Mouse (Mus musculus) heart, adult 2 months (tissue): ENCODE measurements around the gene Zfp14. TPM values are rescaled to one million over a fixed set of nuclear protein-coding genes. Genes with fewer than 3 reads are reported as not detected.

ENCODE experiments used
- DNase-seq, 2 experiments: peaks; one replicate each; pipeline ENCODE4 v3.0.0; 2021
- H3K27ac ChIP-seq: fragments of 200-600 bp; 2 replicates; pipeline ENCODE4 v1.8.1; 2022
- H3K27me3 ChIP-seq: fragments of 200-500 bp; 2 replicates; pipeline ENCODE4 v1.6.1; 2012; ENCODE audit warnings: mild to moderate bottlenecking, low read length, inconsistent platforms, mixed read lengths; ENCODE audit not compliant: control insufficient read depth, insufficient read depth
- H3K36me3 ChIP-seq: fragments of 200-500 bp; 2 replicates; pipeline ENCODE4 v1.6.1; 2012; ENCODE audit warnings: low read length, inconsistent platforms; ENCODE audit not compliant: control insufficient read depth, insufficient read depth
- H3K4me1 ChIP-seq: fragments of 200-500 bp; 2 replicates; pipeline ENCODE4 v1.6.1; 2011; ENCODE audit warnings: low read length; ENCODE audit not compliant: control insufficient read depth, insufficient read depth
- H3K4me3 ChIP-seq: fragments of 200-600 bp; 2 replicates; pipeline ENCODE4 v1.8.1; 2022
- H3K79me2 ChIP-seq: fragments of 200-500 bp; replicated peaks from 2 replicates; pipeline ENCODE4 v1.6.1; 2012; ENCODE audit warnings: mild to moderate bottlenecking, inconsistent platforms, low read length, moderate library complexity, mixed read lengths; ENCODE audit not compliant: control insufficient read depth, insufficient read depth
- H3K9ac ChIP-seq: fragments of 200-500 bp; 2 replicates; pipeline ENCODE4 v1.6.1; 2012; ENCODE audit warnings: low read depth, mild to moderate bottlenecking, control low read depth, inconsistent platforms, low read length, mixed read lengths
- CTCF ChIP-seq: fragments of 200-600 bp; IDR thresholded peaks from 2 replicates; pipeline ENCODE4 v1.8.1; 2022; ENCODE audit warnings: antibody characterized with exemption, mild to moderate bottlenecking, moderate library complexity
- EP300 ChIP-seq: fragments of 200-500 bp; IDR thresholded peaks from 2 replicates; pipeline ENCODE4 v1.6.1; 2011; ENCODE audit warnings: low read depth, low read length, control low read depth; ENCODE audit not compliant: insufficient read depth
- POLR2A ChIP-seq: fragments of 200-500 bp; IDR thresholded peaks from 2 replicates; pipeline ENCODE4 v1.6.1; 2011; ENCODE audit warnings: mild to moderate bottlenecking, low read depth, low read length, control low read depth; ENCODE audit not compliant: insufficient read depth
- WGBS: fragments of 180-500 bp; shearing (Covaris S2); methylation state at CpG from one replicate; pipeline ENCODE4 v1.1.7; 2018; 5-methylcytosine and 5-hydroxymethylcytosine counted together
- intact Hi-C: fragments of 180-260 bp; cut with DNase I; formaldehyde crosslinking; loops from one replicate; pipeline ENCODE4 v1.15.1; 2025
- long read RNA-seq: library from polyadenylated mRNA; stranded (forward); transcript quantifications from one replicate; pipeline ENCODE4 v2.0.0, GENCODE M21; 2021
- polyA plus RNA-seq: library from polyadenylated mRNA; depleted of rRNA; stranded (reverse); fragments of >200 nt; gene quantifications from 2 replicates; pipeline ENCODE4 v1.2.3, GENCODE M21; 2012; rRNA removed
- total RNA-seq, 2 experiments: library from RNA; stranded (reverse); gene quantifications; 2 replicates each; pipeline ENCODE4 v1.2.3; 2021

Gene Zfp14
- total RNA-seq, result 1 to 10 TPM; 2.5 to 2.7 TPM
- polyA plus RNA-seq, result 3.5 and 7.3 TPM in 2 replicates
- long read RNA-seq, partial matches to known transcripts, result 0 of 1 reads
- long read RNA-seq, other reads (novel, unspliced or antisense), result 1 of 1 reads

GRCm38 (mm10) chr7:30050882-30051548 is at the start of gene Zfp14:
Zfp14 (minus strand) TSS chr7:30051380.
- peak; percentile 93 for DNase-seq
- intact Hi-C loops, result loop anchor here (2.0 to 5.0 kb wide), 2 partner anchors 40 to 144 kb away; partner anchors contain the start of genes Gm26920, Zfp27, Zfp383 and Zfp566
- H3K79me2 ChIP-seq, result no peaks in the 10 kb centered on the region
- H3K4me3 ChIP-seq, result peak within 1 kb of the TSS; percentile 81
- under 1% methylated on average over 40 of the region's 40 CpGs for WGBS
- TF ChIP-seq POLR2A (peak; percentile 82), CTCF (no peak)
- H3K27me3 ChIP-seq, result no peaks in the 10 kb centered on the region
- peaks cover 3% of the 10 kb centered on the region; the same call in 1 of the 2 replicates for H3K4me1 ChIP-seq
- no peaks in the 10 kb centered on the region for H3K36me3 ChIP-seq
- peak within 1 kb of the TSS; percentile 62 for H3K9ac ChIP-seq
- peak within 1 kb of the TSS; percentile 58 for H3K27ac ChIP-seq

- Histone ChIP-seq H3K4me3 (0 out of 2 replicates have a peak overlapping the region, but pooled peaks have one; percentile 1), H3K9ac (no peak overlapping the region), H3K4me1 (peaks cover 1% of the 10 kb centered on the region; the same call in 1 of the 2 replicates), H3K27ac (peak overlapping the region; percentile 36), H3K79me2 (peaks cover 2% of the 10 kb centered on the region; the same call in 1 of the 2 replicates), H3K27me3 (no peaks in the 10 kb centered on the region), H3K36me3 (peaks cover 4% of the 10 kb centered on the region)
- WGBS, result 76% methylated on average over 13 of the region's 13 CpGs
- intact Hi-C loops, result no loop called here
- DNase-seq, result peak; percentile 41 to 45
- TF ChIP-seq POLR2A, result no peak
- TF ChIP-seq EP300, result no peak
- TF ChIP-seq CTCF, result no peak
Measured at GRCm38 (mm10) chr7:30099297-30099696, 48.1 kb upstream of the Zfp14 start.

GRCm38 (mm10) chr7:30095551-30096125 is 44.5 kb upstream of the Zfp14 start:
- no peak for DNase-seq
- TF ChIP-seq CTCF (no peak), POLR2A (no peak), EP300 (no peak)
- H3K36me3 ChIP-seq, result peaks cover 2% of the 10 kb centered on the region
- intact Hi-C loops, result loop anchor here (1.0 to 2.0 kb wide), 2 partner anchors 25 to 75 kb away; partner anchors contain the start of gene Zfp382
- H3K27ac ChIP-seq, result peak overlapping the region; percentile 96
- H3K4me1 ChIP-seq, result peaks cover 3% of the 10 kb centered on the region
- 3% methylated on average over 5 of the region's 5 CpGs for WGBS
- H3K9ac ChIP-seq, result no peak overlapping the region; the same call in 1 of the 2 replicates
- H3K27me3 ChIP-seq, result no peaks in the 10 kb centered on the region
- H3K79me2 ChIP-seq, result peaks cover 2% of the 10 kb centered on the region; the same call in 1 of the 2 replicates
- H3K4me3 ChIP-seq, result peak overlapping the region; percentile 63

- under 1% methylated on average over 26 of the region's 26 CpGs for WGBS
- intact Hi-C loops, result loop anchor here (1.0 to 5.0 kb wide), 2 partner anchors 75 to 188 kb away; partner anchors contain the start of genes Zfp27 and Zfp383
Measured at GRCm38 (mm10) chr7:30094646-30095429, 43.7 kb upstream of the Zfp14 start, which contains the start of gene Zfp260. Zfp260 (plus strand) TSS chr7:30094777.

GRCm38 (mm10) chr7:30093918-30094415 is 42.8 kb upstream of the Zfp14 start:
- Histone ChIP-seq H3K27ac (peak overlapping the region; percentile 96), H3K36me3 (no peaks in the 10 kb centered on the region), H3K27me3 (no peaks in the 10 kb centered on the region), H3K9ac (no peak overlapping the region), H3K4me3 (peak overlapping the region; percentile 63; the same call in 1 of the 2 replicates), H3K4me1 (peaks cover 5% of the 10 kb centered on the region), H3K79me2 (peaks cover 2% of the 10 kb centered on the region; the same call in 1 of the 2 replicates)
- DNase-seq, result no peak
- WGBS, result 73% methylated on average over 6 of the region's 6 CpGs
- TF ChIP-seq POLR2A, result no peak
- no peak for TF ChIP-seq EP300
- no peak for TF ChIP-seq CTCF
- intact Hi-C loops, result loop anchor here (5.0 kb wide), 1 partner anchor 187 kb away; the partner anchor contains the start of genes Zfp27 and Zfp383

More at GRCm38 (mm10) chr7:30094646-30095429, 43.7 kb upstream of the Zfp14 start, which contains the start of gene Zfp260:
- no peaks in the 10 kb centered on the region for H3K27me3 ChIP-seq
- peaks cover 1% of the 10 kb centered on the region for H3K36me3 ChIP-seq
- peak within 1 kb of the TSS; percentile 81 for H3K9ac ChIP-seq
- TF ChIP-seq CTCF, result peak; percentile 45
- peak; percentile 90 for TF ChIP-seq POLR2A
- peak; percentile 42; the same call in 1 of the 2 replicates for TF ChIP-seq EP300
- peaks cover 2% of the 10 kb centered on the region; the same call in 1 of the 2 replicates for H3K79me2 ChIP-seq
- DNase-seq, result peak; percentile 90 to 93
- peaks cover 3% of the 10 kb centered on the region for H3K4me1 ChIP-seq
- peak within 1 kb of the TSS; percentile 96 for H3K27ac ChIP-seq
- H3K4me3 ChIP-seq, result peak within 1 kb of the TSS; percentile 63
